Mouse (Mus musculus): ENCODE measurements at regions not wholly inside any gene's neighbourhood (a gene's known extent, or its start where the extent isn't known, plus 50 kb on each side); places are given as distances from the start of the nearest gene placed in this dataset.

DNA sequence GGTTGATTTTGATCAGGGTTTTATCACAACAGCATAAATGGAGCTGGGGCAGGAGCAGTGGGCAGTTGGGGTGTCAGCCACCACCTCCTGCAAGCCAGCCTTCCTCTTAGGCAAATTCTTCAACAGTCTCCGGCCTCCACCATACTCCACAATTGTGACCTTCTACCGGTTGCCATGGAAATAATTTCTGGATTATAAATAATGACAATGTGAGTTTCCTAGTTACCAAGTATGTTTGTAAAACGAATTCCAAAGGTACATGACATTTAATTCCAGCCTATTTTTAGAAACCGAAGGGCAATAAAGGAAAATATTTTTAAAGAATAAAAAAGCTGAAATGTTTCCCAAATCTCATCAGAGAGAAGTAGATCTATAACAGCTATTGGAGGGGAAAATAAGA is 222.5 kb downstream of the Irs2 start:
- no peak overlapping the region for H3K27ac ChIP-seq (ENCODE audit: insufficient read depth, low read depth, low read length)
- H3K4me3 ChIP-seq (ENCODE audit: insufficient read depth, low read length), result no peak overlapping the region
- no peaks in the 10 kb centered on the region for H3K4me1 ChIP-seq (ENCODE audit: control insufficient read depth, insufficient read depth, low read length)
- TF ChIP-seq POLR2A (IDR thresholded peaks at IDR 0.05; ENCODE audit: borderline replicate concordance, low read depth, low read length) (no peak), CTCF (IDR thresholded peaks at IDR 0.05; ENCODE audit: low read depth, low read length) (no peak)

GRCm38 (mm10) chr8:10785311-10785710 is 222.9 kb downstream of the Irs2 start:
- Histone ChIP-seq H3K27ac (ENCODE audit: insufficient read depth, low read depth, low read length) (no peak overlapping the region), H3K4me1 (ENCODE audit: control insufficient read depth, insufficient read depth, low read length) (no peaks in the 10 kb centered on the region), H3K4me3 (ENCODE audit: insufficient read depth, low read length) (no peak overlapping the region)
- TF ChIP-seq POLR2A (IDR thresholded peaks at IDR 0.05; ENCODE audit: borderline replicate concordance, low read depth, low read length) (no peak), CTCF (IDR thresholded peaks at IDR 0.05; ENCODE audit: low read depth, low read length) (no peak)

DNA sequence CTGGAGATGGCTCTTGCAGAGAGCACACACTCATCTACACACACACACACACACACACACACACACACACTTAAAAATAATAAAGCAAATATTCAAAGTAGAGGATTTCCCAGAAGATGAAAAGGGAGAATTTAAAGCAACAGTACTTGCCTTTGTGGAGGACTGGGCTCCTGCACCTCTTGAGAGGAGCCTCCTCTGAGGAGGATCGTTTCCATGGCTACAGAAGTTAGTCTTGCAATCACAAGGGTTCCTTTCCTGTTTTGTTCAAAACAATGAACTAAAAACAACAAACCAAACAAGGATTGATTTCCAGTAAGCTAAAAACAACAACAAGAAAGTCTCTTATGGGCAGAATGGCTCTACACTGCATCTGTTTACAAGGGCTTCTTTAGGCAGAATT is 223.8 kb downstream of the Irs2 start:
- no peak overlapping the region for H3K4me3 ChIP-seq (ENCODE audit: insufficient read depth, low read length)
- no peak for TF ChIP-seq CTCF (IDR thresholded peaks at IDR 0.05; ENCODE audit: low read depth, low read length)
- no peak for TF ChIP-seq POLR2A (IDR thresholded peaks at IDR 0.05; ENCODE audit: borderline replicate concordance, low read depth, low read length)
- H3K4me1 ChIP-seq (ENCODE audit: control insufficient read depth, insufficient read depth, low read length), result no peaks in the 10 kb centered on the region
- no peak overlapping the region for H3K27ac ChIP-seq (ENCODE audit: insufficient read depth, low read depth, low read length)

GRCm38 (mm10) chr8:10781860-10782259 is 226.4 kb downstream of the Irs2 start:
- Histone ChIP-seq H3K4me1 (ENCODE audit: control insufficient read depth, insufficient read depth, low read length) (no peaks in the 10 kb centered on the region), H3K4me3 (ENCODE audit: insufficient read depth, low read length) (no peak overlapping the region), H3K27ac (ENCODE audit: insufficient read depth, low read depth, low read length) (no peak overlapping the region)
- TF ChIP-seq POLR2A (IDR thresholded peaks at IDR 0.05; ENCODE audit: borderline replicate concordance, low read depth, low read length) (no peak), CTCF (IDR thresholded peaks at IDR 0.05; ENCODE audit: low read depth, low read length) (no peak)

GRCm38 (mm10) chr8:10779636-10780035 is 228.6 kb downstream of the Irs2 start:
- Histone ChIP-seq H3K4me3 (ENCODE audit: insufficient read depth, low read length) (no peak overlapping the region), H3K4me1 (ENCODE audit: control insufficient read depth, insufficient read depth, low read length) (no peaks in the 10 kb centered on the region), H3K27ac (ENCODE audit: insufficient read depth, low read depth, low read length) (no peak overlapping the region)
- TF ChIP-seq POLR2A (IDR thresholded peaks at IDR 0.05; ENCODE audit: borderline replicate concordance, low read depth, low read length) (no peak), CTCF (IDR thresholded peaks at IDR 0.05; ENCODE audit: low read depth, low read length) (no peak)

- no peak overlapping the region for H3K27ac ChIP-seq (ENCODE audit: insufficient read depth, low read depth, low read length)
- H3K4me3 ChIP-seq (ENCODE audit: insufficient read depth, low read length), result no peak overlapping the region
- H3K4me1 ChIP-seq (ENCODE audit: control insufficient read depth, insufficient read depth, low read length), result no peaks in the 10 kb centered on the region
- TF ChIP-seq CTCF (IDR thresholded peaks at IDR 0.05; ENCODE audit: low read depth, low read length) (no peak), POLR2A (IDR thresholded peaks at IDR 0.05; ENCODE audit: borderline replicate concordance, low read depth, low read length) (no peak)
These were observed 232.9 kb downstream of the Irs2 start for GRCm38 (mm10) chr8:10775202-10776010.

DNA sequence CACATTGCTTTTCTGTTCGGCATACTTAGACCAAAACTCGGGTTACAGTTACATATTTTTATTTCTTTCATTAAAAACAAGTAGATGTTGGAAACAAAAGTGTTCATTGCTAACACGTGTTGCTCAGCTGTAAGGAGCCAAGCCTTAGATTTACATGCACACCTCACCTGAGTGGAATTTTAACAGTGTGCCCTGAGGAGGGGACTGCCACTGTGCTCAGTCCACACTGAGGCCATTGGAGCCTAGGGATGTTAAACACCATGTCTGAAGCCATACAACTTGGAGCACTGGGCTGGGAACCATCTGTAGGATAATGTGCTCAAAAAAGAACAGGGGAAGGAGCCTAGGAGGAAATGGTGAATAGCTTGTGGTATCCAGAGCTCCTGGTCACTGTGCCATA is 233.5 kb downstream of the Irs2 start:
- no peak overlapping the region for H3K27ac ChIP-seq (ENCODE audit: insufficient read depth, low read depth, low read length)
- H3K4me1 ChIP-seq (ENCODE audit: control insufficient read depth, insufficient read depth, low read length), result no peaks in the 10 kb centered on the region
- no peak for TF ChIP-seq POLR2A (IDR thresholded peaks at IDR 0.05; ENCODE audit: borderline replicate concordance, low read depth, low read length)
- no peak for TF ChIP-seq CTCF (IDR thresholded peaks at IDR 0.05; ENCODE audit: low read depth, low read length)
- H3K4me3 ChIP-seq (ENCODE audit: insufficient read depth, low read length), result no peak overlapping the region

- TF ChIP-seq POLR2A (IDR thresholded peaks at IDR 0.05; ENCODE audit: borderline replicate concordance, low read depth, low read length) (no peak), CTCF (IDR thresholded peaks at IDR 0.05; ENCODE audit: low read depth, low read length) (no peak)
- no peak overlapping the region for H3K27ac ChIP-seq (ENCODE audit: insufficient read depth, low read depth, low read length)
- no peak overlapping the region for H3K4me3 ChIP-seq (ENCODE audit: insufficient read depth, low read length)
- H3K4me1 ChIP-seq (ENCODE audit: control insufficient read depth, insufficient read depth, low read length), result 0 out of 2 replicates have a peak, but pooled peaks cover 5% of the 10 kb centered on the region
These were observed 240.1 kb downstream of the Irs2 start for GRCm38 (mm10) chr8:10768181-10768580.

GRCm38 (mm10) chr8:10763907-10764306 is 244.4 kb downstream of the Irs2 start:
- TF ChIP-seq POLR2A (IDR thresholded peaks at IDR 0.05; ENCODE audit: borderline replicate concordance, low read depth, low read length) (no peak), CTCF (IDR thresholded peaks at IDR 0.05; ENCODE audit: low read depth, low read length) (no peak)
- H3K4me3 ChIP-seq (ENCODE audit: insufficient read depth, low read length), result no peak overlapping the region
- no peak overlapping the region for H3K27ac ChIP-seq (ENCODE audit: insufficient read depth, low read depth, low read length)
- 0 out of 2 replicates have a peak, but pooled peaks cover 5% of the 10 kb centered on the region for H3K4me1 ChIP-seq (ENCODE audit: control insufficient read depth, insufficient read depth, low read length)

- Histone ChIP-seq H3K27ac (ENCODE audit: insufficient read depth, low read depth, low read length) (no peak overlapping the region), H3K4me3 (ENCODE audit: insufficient read depth, low read length) (no peak overlapping the region), H3K4me1 (ENCODE audit: control insufficient read depth, insufficient read depth, low read length) (0 out of 2 replicates have a peak, but pooled peaks cover 5% of the 10 kb centered on the region)
- TF ChIP-seq POLR2A (IDR thresholded peaks at IDR 0.05; ENCODE audit: borderline replicate concordance, low read depth, low read length), result no peak
- no peak for TF ChIP-seq CTCF (IDR thresholded peaks at IDR 0.05; ENCODE audit: low read depth, low read length)
These were observed 246.5 kb downstream of the Irs2 start for GRCm38 (mm10) chr8:10761694-10762305.

Data from bone marrow macrophage, adult 2 months (primary cell).